Mouse (Mus musculus) spleen, adult 2 months (tissue): ENCODE results near the gene Rdh13. TPM values are rescaled to one million over a fixed set of nuclear protein-coding genes. Genes with fewer than 3 reads are reported as not detected.
"Not testable (repeated sequence)": the region's sequence is repeated elsewhere in the genome, so short reads cannot be mapped to it uniquely, and the experiment has no call there.

Experiments
- DNase-seq, 2 experiments: peaks; one replicate each; pipeline versions ENCODE4 v3.0.0 to v3.0.0-alpha.2; 2012 to 2021; ENCODE audit warnings: low spot score in 2 of 2, low read depth in 1 of 2
- H3K27ac ChIP-seq: fragments of 200-500 bp; 2 replicates; pipeline ENCODE4 v1.5.1; 2012; ENCODE audit warnings: low read length, inconsistent platforms; ENCODE audit not compliant: insufficient read depth
- H3K27me3 ChIP-seq: fragments of 200-500 bp; 2 replicates; pipeline ENCODE4 v1.6.1; 2012; ENCODE audit warnings: mild to moderate bottlenecking, moderate library complexity, low read length, inconsistent platforms; ENCODE audit not compliant: control insufficient read depth, insufficient read depth
- H3K36me3 ChIP-seq: fragments of 200-500 bp; 2 replicates; pipeline ENCODE4 v1.6.1; 2012; ENCODE audit warnings: mild to moderate bottlenecking, low read length, inconsistent platforms; ENCODE audit not compliant: control insufficient read depth, insufficient read depth
- H3K4me1 ChIP-seq: fragments of 200-500 bp; 2 replicates; pipeline ENCODE4 v1.6.1; 2011; ENCODE audit warnings: inconsistent platforms; ENCODE audit not compliant: control insufficient read depth, insufficient read depth, insufficient read length
- H3K4me3 ChIP-seq: fragments of 200-500 bp; 2 replicates; pipeline ENCODE4 v1.5.1; 2011; ENCODE audit warnings: mild to moderate bottlenecking, inconsistent platforms; ENCODE audit not compliant: insufficient read depth, insufficient read length; ENCODE audit errors: extremely low read depth
- CTCF ChIP-seq: fragments of 200-500 bp; IDR thresholded peaks from 2 replicates; pipeline ENCODE4 v1.5.1; 2011; ENCODE audit warnings: mild to moderate bottlenecking, inconsistent platforms; ENCODE audit not compliant: insufficient read depth, insufficient read length, insufficient replicate concordance; ENCODE audit errors: extremely low read depth
- POLR2A ChIP-seq: fragments of 200-500 bp; IDR thresholded peaks from 2 replicates; pipeline ENCODE4 v1.6.1; 2011; ENCODE audit warnings: low read depth, low read length, inconsistent platforms
- WGBS: fragments of 180-500 bp; shearing (Covaris S2); methylation state at CpG from one replicate; pipeline ENCODE4 v1.1.7; 2018; 5-methylcytosine and 5-hydroxymethylcytosine counted together
- polyA plus RNA-seq: library from polyadenylated mRNA; depleted of rRNA; stranded (reverse); fragments of >200 nt; gene quantifications from 2 replicates; pipeline ENCODE4 v1.2.3, GENCODE M21; 2012

The Rdh13 gene
- polyA plus RNA-seq, 1 experiment: 6.4 TPM

GRCm38 (mm10) chr7:4432026-4432425, 13.4 kb downstream of the Rdh13 start:
- 95% methylated on average over 8 of the region's 8 CpGs for WGBS
- H3K27ac ChIP-seq: no peak overlapping the region
- H3K4me1 ChIP-seq: no peaks in the 10 kb centered on the region; the same call in 1 of the 2 replicates
- no peak for DNase-seq
- TF ChIP-seq CTCF (no peak), POLR2A (no peak)
- no peaks in the 10 kb centered on the region for H3K27me3 ChIP-seq
- H3K36me3 ChIP-seq: peaks cover 5% of the 10 kb centered on the region
- H3K4me3 ChIP-seq: no peak overlapping the region

GRCm38 (mm10) chr7:4431548-4431947, 13.9 kb downstream of the Rdh13 start:
- Histone ChIP-seq H3K36me3 (peaks cover 5% of the 10 kb centered on the region), H3K27ac (no peak overlapping the region), H3K27me3 (no peaks in the 10 kb centered on the region), H3K4me1 (no peaks in the 10 kb centered on the region; the same call in 1 of the 2 replicates), H3K4me3 (no peak overlapping the region)
- WGBS: 83% methylated on average over 6 of the region's 6 CpGs
- peak; percentile 49 to 60 for DNase-seq
- TF ChIP-seq POLR2A: no peak
- TF ChIP-seq CTCF: peak; percentile 61; the same call in 1 of the 2 replicates

- TF ChIP-seq CTCF (no peak), POLR2A (no peak)
- no peak for DNase-seq
- Histone ChIP-seq H3K4me1 (no peaks in the 10 kb centered on the region; the same call in 1 of the 2 replicates), H3K4me3 (no peak overlapping the region), H3K27ac (no peak overlapping the region), H3K36me3 (peaks cover 5% of the 10 kb centered on the region), H3K27me3 (no peaks in the 10 kb centered on the region)
- WGBS: 94% methylated on average over 9 of the region's 9 CpGs
Observed at GRCm38 (mm10) chr7:4430246-4430844, 15.1 kb downstream of the Rdh13 start.

GRCm38 (mm10) chr7:4427161-4427912, 18.1 kb downstream of the Rdh13 start:
- no peak for TF ChIP-seq POLR2A
- peak; percentile 91; the same call in 1 of the 2 replicates for TF ChIP-seq CTCF
- Histone ChIP-seq H3K36me3 (peaks cover 5% of the 10 kb centered on the region), H3K27ac (no peak overlapping the region), H3K4me1 (no peaks in the 10 kb centered on the region; the same call in 1 of the 2 replicates), H3K27me3 (no peaks in the 10 kb centered on the region), H3K4me3 (no peak overlapping the region)
- WGBS: 68% methylated on average over 7 of the region's 7 CpGs
- DNase-seq: peak; percentile 82 to 88

- no peaks in the 10 kb centered on the region for H3K36me3 ChIP-seq
- TF ChIP-seq POLR2A (no peak), CTCF (no peak)
- peaks cover 2% of the 10 kb centered on the region; the same call in 1 of the 2 replicates for H3K4me1 ChIP-seq
- H3K27ac ChIP-seq: no peak overlapping the region
- peak in 1 of 2 experiments; percentile 18 for DNase-seq
- WGBS: 42% methylated on average over 4 of the region's 4 CpGs
- H3K4me3 ChIP-seq: no peak overlapping the region
- no peaks in the 10 kb centered on the region for H3K27me3 ChIP-seq
Observed at GRCm38 (mm10) chr7:4420230-4420629, 25.2 kb downstream of the Rdh13 start.

GRCm38 (mm10) chr7:4419681-4420080, 25.8 kb downstream of the Rdh13 start:
- WGBS: 76% methylated on average over 6 of the region's 6 CpGs
- Histone ChIP-seq H3K4me3 (no peak overlapping the region), H3K27ac (no peak overlapping the region), H3K36me3 (no peaks in the 10 kb centered on the region), H3K27me3 (no peaks in the 10 kb centered on the region), H3K4me1 (peaks cover 2% of the 10 kb centered on the region; the same call in 1 of the 2 replicates)
- DNase-seq: no peak
- TF ChIP-seq CTCF (no peak), POLR2A (no peak)

GRCm38 (mm10) chr7:4412406-4412805, 33.0 kb downstream of the Rdh13 start:
- 92% methylated on average over 15 of the region's 15 CpGs for WGBS
- H3K4me3 ChIP-seq, H3K27ac ChIP-seq, DNase-seq, H3K4me1 ChIP-seq, H3K27me3 ChIP-seq, H3K36me3 ChIP-seq: not testable (repeated sequence)
